Mouse (Mus musculus) heart, adult 8-10 months (tissue): ENCODE data around the gene Cst12. TPM values are rescaled to one million over a fixed set of nuclear protein-coding genes. Genes with fewer than 3 reads are reported as not detected.
"Not testable (repeated sequence)": the region's sequence is repeated elsewhere in the genome, so short reads cannot be mapped to it uniquely, and the experiment has no call there.

Experiments
- DNase-seq: peaks from one replicate; pipeline ENCODE4 v3.0.0; 2022; ENCODE audit warnings: low spot score
- total RNA-seq, 4 experiments: library from RNA; stranded (reverse); gene quantifications; 2 replicates each; pipeline ENCODE4 v1.2.4; 2022

Gene Cst12
- 1 to 10 TPM in 1 of 4 experiments, under 1 TPM in 1, not detected in 2; 0.53 to 1.1 TPM for total RNA-seq

DNA sequence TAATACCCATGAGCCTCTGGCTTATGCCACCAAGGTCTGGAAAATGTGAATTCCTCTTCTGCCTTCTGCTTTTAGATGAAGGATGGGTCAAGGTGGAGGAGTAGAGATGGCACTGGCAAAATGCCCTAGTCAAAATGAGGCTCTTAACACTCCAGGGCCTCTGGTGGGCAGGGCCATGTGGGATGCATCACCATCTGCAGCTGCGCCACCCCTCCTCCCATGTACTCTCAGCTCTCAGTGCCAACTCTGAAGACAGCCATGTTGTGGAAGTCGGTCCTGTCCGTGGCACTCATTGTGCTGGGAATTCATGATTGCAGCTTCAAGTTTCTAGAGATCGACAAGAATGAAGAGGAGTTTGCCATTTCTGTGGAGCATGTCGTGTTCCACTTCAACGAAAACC lies at the start of gene Cst12:
Cst12 (plus strand) TSS at position 220 of the 400 bp plus-strand sequence.
- DNase-seq: no peak

- no peak for DNase-seq
These were observed 46.2 kb upstream of the Cst12 start for GRCm38 (mm10) chr2:148743001-148743400.

GRCm38 (mm10) chr2:148743846-148744407 lies 45.2 kb upstream of the Cst12 start:
- no peak for DNase-seq

- DNase-seq: no peak
These were observed 39.1 kb upstream of the Cst12 start, which contains the start of gene Cstl1 for GRCm38 (mm10) chr2:148750058-148750457. Gene Cstl1, plus strand, starts transcription at chr2:148750358.

DNA sequence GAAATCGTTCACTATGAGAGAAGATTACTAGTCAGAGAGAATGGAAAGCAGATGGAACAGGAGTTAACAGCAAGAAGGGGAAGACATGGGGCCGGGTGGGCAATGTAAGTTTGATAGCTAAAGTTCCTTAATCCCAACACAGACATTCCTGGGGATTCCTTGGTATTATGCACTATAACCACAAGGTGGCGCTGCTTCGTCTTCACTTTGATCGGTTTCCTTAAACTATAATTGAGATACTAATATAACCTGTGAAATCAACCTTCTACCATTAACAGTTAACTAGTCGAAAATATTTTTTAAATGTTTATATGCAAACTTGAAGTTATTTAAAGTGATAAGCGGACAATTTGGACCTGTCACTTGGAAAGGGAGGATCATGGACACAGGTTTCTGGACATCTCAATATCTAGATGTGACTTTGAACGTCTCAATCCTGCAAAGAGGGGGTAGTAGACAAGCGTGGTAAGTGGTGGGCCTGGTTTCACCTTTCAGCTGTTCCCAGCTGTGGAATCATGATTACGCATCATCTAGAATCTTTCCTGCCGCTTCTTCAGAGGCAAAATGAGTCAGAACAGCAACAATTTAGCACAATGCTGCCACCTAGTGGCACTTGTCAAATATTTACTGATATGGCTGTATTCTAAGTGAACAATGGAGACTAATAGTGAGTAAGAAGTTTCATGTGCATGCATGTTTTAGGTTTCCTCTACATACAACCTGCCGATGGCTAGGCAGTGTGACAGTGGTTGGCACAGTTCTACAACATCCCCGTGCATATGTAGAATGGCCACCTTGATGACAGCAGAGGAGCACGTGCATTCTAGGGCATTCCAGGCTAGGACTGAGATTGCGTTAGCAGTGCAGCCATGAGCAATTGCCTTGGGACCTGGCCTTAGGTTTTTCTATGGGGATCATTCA lies 37.0 kb upstream of the Cst12 start:
- peak; percentile 72 for DNase-seq

DNA sequence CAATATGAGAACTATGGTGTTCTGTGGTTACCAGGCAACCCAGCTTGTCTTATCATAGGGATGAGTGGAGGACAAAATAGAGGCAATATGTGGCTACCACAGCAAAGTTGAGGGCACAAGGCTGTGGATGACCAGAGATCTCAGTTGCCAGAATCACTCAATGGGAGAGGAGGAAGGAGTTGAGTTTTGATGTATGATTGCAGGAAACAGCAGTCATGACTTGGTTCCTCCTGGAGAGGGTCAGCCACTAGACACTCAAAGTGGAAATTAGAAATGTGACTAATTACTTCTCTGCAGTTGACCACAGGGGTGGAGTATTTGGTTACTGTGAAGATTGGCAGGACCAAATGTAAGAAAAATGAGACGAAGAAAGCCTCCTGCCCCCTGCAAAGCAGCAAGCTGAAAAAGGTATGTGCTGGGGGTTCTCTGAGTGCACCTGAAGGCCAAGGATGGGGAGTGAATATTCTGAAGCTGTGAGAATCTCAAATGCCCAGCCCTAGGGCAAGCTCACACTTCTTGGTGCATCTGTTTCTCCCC lies 34.8 kb upstream of the Cst12 start:
- no peak for DNase-seq

DNA sequence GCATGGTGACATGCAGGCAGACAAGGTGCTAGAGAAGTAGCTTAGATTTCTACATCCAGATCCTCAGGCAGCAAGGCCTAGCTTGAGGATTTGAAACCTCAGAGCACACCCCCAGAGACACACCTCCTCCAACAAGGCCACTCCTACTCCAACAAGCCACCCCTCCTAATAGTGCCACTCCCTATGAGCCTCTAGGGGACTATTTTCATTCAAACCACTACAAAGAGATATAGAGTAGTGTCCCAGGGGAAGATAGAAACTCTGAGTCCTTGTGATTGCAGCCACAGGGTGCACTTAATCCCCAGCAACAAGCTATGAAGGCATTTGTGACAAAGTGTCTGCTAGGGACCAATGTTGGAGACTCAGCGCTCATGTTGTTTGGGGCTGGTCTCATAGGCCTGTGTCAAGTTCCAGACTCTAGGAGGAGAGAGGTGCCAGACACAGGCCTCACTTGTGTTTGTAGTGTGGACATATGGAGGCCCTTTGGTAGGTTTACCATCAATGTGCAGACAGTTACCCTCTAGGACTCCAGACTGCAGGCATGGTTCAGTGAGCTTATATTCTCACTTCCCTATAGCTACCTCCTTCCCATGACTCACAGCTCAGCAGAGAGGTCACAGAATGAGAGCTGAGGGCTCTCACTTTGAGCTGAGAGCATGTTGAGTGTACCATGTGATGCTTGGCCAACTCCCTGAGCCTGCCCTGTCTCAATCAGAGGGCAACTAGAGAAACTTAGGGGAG lies 25.3 kb upstream of the Cst12 start:
- no peak for DNase-seq

- DNase-seq: not testable (repeated sequence)
These were observed 17.8 kb upstream of the Cst12 start, which contains the start of gene Cst11 for GRCm38 (mm10) chr2:148771397-148771796. Gene Cst11, minus strand, starts transcription at chr2:148771497.

DNA sequence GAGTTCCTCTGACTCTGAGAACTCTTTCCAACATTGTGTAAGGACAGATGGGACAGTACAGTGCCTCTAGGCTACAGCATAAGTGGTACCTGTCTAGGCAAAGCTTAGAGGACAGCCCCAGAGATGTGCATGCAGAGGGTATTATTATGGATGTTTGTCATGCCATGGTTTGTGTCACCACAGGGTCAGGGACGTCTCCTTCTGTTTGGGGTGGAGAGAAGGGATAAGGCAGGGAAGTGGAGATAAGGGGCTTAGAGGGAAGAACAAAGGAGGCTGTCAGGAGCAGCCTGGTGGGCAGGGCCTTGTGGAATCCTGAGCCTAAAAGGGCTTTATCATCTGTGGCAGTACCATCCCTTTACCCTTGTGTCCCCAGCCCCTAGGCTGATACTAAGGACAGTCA lies 7.5 kb upstream of the Cst12 start, which contains the start of gene 8030411F24Rik:
8030411F24Rik (plus strand) TSS at position 301 of the 400 bp plus-strand sequence.
- no peak for DNase-seq

- DNase-seq: no peak
These were observed 9.3 kb downstream of the Cst12 start, which contains the start of gene Cst8 for GRCm38 (mm10) chr2:148798485-148798884. Gene Cst8, plus strand, starts transcription at chr2:148798785.

DNA sequence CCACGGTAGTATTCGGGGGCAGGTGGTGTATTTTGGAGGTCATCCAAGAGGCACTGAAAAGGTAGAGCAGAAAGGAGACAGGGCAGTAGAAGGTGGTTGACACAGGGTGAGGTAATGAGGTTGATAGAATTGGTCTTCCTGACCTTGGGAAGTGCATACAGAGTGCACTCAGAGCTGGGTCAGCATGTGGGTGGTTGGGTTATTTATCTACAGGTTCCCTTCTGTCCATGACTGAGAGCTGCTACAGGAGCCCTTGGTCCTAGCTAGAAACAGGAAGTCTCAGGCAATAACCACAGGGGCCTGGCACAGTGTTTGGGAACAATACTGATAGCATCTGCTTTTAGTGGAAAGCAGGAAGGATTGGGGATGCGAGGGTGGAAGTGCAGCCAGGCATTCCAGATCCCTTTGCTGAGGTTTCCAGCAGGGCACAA lies 12.3 kb downstream of the Cst12 start:
- no peak for DNase-seq

- DNase-seq: no peak
These were observed 17.5 kb downstream of the Cst12 start for GRCm38 (mm10) chr2:148806696-148807095.

GRCm38 (mm10) chr2:148819909-148820308 lies 30.7 kb downstream of the Cst12 start, which contains the start of gene Cst13:
Gene Cst13, plus strand, starts transcription at chr2:148820081.
- no peak for DNase-seq

DNA sequence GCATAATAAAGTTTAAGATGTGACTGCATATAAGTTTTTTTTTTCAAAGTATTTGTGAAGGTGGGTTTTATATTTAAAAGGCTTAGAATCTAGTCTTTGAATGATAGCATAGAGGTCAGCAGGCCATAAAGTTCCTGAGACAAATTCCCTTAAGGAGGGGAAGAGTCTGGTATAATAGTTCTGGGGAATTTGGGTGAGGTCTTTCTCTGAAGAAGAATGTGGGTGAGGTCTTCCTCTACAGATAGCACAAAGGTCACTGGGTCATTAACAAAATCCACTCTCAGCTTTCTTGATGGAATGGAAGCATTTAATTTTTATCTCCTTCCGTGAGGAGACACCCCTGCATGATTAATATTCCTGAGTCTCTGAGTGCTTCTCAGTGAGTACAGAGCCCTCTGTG lies 36.8 kb downstream of the Cst12 start:
- no peak for DNase-seq

DNA sequence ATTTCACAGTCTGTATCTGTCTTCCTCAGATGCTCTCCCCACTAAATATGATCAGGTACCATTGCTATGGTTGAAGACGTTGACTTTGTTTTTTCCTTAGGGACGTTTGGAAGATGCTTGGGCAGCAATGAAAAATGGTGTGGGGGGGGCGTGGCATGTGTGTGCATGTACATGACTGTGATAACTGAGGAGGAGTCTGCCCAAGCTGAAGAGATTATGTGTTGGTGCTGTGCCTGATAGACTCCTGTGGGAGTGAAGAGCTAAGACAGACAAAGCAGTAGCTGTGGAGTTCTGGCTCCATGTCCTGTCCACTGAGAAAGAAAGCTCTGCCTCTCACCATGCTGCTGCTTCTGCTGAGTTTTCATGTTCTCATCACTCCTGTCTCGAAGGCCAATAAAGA lies 45.8 kb downstream of the Cst12 start, which contains the start of gene Cst9:
Cst9 (plus strand) TSS at position 236 of the 400 bp plus-strand sequence.
- DNase-seq: no peak

DNA sequence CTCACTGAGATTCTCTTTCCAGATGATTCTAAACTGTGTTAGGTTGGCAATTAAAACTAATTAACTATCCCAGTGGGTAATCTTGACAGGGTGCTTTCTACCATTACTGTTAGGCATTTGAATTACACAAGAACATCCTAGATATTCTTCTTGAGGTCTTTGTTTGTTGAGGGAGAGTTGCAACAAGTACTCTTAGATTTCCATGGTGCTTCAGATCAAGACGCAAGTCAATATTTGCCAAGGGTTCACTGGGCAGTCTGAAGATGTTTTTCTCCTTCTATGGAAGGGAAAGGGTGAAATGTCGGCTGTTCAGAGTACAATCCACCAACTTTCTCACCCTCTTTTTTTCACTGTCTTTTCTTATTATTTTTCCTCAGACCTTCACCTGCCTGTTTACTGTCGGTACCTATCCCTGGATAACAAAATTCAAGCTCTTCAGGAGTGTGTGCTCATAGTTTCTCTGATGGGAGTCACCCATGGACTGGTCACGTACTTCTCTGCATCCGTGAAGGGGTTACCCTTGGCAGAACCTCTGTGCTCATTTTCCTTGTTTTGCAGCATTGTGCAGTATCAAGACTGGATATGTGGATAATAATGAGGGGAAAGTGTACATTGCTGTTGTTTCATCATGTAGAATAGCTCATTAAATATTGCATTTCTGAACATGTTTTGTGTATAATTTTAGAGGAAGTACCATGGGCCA lies 49.1 kb downstream of the Cst12 start:
- no peak for DNase-seq

- DNase-seq: no peak
These were observed 50.1 kb downstream of the Cst12 start for GRCm38 (mm10) chr2:148839224-148839623.
